Mouse (Mus musculus): Measurements from ENCODE around the gene Tbcd. TPM values are rescaled to one million over a fixed set of nuclear protein-coding genes. Genes with fewer than 3 reads are reported as not detected.

Tbcd gene
- polyA plus RNA-seq (2015; fragmentation: Illumina TruSeq; extraction: RNeasy Lipid Tissue Mini Kit (QIAGEN cat#74804); ENCODE audit: insufficient read depth, low read depth, low replicate concordance) = 11.4 TPM

DNA sequence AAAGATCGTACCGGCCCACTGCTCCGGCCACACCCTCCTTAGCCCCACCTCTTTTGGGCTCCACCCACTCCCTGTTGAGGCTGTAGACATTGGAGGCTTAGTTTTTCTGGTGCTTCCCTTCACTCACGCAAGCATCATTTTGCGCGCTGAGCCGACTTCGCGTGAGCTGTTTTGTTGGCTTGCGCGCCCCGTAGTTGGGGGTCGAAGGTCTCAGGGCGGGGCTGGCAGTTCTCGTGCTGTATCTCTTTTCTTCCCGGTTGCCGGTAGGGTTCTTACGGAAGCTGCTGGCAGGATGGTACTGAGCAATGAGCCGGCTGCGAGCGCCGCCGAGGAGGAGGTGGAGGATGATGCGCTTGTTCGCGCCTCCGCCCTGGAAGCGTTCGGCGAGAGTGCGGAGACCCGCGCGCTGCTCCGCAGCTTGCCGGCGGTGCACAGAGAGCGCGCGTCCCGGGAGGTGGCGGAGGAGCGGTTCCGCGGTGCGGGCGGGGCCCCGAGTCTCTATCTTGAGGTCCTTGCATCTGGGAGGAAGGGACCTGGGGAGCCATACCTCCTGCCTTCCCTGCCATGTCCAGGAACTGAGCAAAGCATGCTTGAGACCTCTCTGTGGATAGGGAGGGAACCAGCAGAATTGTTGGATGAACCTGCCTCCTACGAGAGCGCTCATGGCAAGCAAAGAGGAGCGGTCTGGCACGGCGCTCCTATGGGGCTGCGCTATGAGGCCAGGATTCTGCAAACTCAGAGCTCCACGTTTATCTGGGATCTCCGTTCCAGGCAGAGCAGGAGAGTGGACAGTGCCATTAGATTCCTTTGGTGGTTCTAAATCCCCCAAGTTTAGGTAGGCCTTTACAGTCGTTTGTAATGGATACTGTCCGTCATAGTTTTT lies at the start of gene Tbcd:
Tbcd (plus strand) TSS at position 197 of the 883 bp plus-strand sequence.

DNA sequence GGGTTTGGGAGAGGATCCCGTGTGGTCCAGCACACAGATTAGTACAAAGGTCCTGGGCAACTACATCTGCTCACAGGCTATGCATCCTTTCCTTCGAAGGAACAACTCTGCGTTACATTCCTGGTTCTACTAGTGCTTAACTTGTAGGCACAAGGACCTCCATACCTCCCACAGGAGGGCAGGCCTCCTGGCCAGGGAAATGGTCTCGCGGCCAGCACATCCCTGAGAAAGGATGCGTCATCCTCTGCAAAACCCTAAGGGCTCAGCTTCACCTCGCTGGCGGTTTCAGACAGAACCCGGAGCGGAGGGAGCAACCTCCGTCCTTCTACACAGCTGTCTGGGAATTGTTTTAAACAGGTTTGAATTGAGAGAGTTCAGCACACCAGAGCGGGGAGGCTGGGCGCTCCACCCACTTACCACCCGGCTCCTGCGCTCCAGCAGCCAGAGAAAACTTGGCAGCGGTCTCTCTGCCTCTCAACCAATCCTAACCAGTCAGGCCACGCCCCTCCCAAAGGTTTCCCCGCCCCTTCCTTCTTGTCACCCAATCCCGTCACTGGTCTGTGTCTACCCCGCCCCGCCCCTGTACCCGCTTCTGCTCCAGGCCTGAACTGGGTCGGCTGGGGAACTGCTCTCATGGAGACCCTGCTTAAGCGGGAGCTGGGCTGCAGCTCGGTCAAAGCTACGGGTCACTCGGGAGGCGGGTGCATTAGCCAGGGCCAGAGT lies 30.8 kb upstream of the Tbcd start, which contains the start of gene Fn3krp:
Fn3krp (plus strand) TSS at position 572 of the 723 bp plus-strand sequence.

DNA sequence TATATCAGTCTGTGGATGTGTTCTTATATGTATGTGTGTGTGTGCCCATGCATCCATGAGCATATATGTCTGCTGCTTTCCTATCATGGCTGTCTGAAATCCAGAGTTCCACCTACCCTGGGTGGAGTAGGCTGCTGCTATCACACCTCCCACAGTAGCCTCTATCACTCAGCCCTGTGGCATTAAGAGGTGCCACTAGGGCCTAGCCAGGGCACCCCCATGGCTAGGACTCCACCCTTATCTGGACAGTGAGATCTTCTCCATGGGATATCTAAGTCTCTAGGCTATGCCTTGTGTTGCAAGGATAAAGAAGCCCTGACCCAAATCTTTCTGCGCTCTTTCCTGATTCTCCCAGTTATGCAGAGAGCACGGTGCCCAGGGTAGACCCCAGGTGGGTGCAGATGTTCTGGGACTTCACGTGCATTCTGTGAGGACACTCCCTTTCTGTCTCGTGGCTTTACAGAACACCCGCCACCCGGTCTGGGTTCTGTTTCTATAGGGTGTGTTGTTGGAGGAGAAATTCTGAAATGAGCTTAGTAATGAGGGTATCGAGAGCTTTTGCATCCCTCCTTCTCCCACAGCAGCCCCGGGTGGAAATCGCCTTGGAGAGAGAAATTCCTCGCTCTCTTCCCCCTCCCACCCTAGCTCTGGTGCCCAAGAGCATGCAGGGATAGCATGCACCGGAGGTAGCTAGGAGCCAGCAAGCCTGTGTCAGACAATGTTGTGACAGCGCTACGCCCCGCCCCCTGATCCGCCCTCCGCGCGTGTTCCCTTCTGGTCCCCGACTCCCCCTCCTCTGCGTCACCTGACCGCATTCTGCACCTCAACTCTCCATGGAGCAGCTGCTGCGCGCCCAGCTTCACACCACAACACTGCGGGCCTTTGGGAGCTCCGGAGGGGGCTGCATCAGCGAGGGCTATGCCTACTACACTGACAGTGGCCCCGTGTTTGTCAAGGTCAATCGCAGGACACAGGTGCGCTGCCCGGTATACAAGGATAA lies 17.3 kb upstream of the Tbcd start, which contains the start of gene Fn3k:
Fn3k (plus strand) TSS at position 758 of the 1,000 bp plus-strand sequence.

DNA sequence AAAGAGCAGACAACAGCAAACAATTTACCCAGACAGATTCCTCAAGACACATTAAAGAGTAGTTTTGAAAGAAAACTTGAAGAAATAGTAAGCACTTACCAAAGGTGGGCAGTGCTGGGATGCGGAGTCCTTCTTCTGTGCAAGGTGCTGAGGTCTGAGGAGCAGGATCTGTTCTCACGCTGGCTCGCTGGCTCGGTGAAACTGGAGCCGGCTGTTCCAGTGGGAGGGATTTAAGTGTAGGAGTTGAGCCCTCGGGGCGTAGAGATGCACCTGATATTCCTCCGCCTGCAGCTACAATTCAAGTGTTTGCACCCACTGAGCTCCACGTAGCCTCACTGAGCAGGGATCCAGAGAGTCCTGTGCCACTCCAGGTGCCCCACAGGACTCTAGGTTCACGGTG lies 67.4 kb downstream of the Tbcd start, which contains the start of gene Zfp750:
Zfp750 (minus strand) TSS at position 203 of the 400 bp plus-strand sequence.

Other genes with a start within 250 kb of the Tbcd start
- 6.0 TPM for gene Hexdc, start 247.5 kb upstream of the Tbcd start, polyA plus RNA-seq (2015; fragmentation: Illumina TruSeq; extraction: RNeasy Lipid Tissue Mini Kit (QIAGEN cat#74804); ENCODE audit: insufficient read depth, low read depth, low replicate concordance)
- gene Ogfod3, start 247.2 kb upstream of the Tbcd start, polyA plus RNA-seq (2015; fragmentation: Illumina TruSeq; extraction: RNeasy Lipid Tissue Mini Kit (QIAGEN cat#74804); ENCODE audit: insufficient read depth, low read depth, low replicate concordance) = 3.0 TPM
- 7.9 TPM for gene Cybc1, start 222.6 kb upstream of the Tbcd start, polyA plus RNA-seq (2015; fragmentation: Illumina TruSeq; extraction: RNeasy Lipid Tissue Mini Kit (QIAGEN cat#74804); ENCODE audit: insufficient read depth, low read depth, low replicate concordance)
- gene Narf, start 214.7 kb upstream of the Tbcd start, polyA plus RNA-seq (2015; fragmentation: Illumina TruSeq; extraction: RNeasy Lipid Tissue Mini Kit (QIAGEN cat#74804); ENCODE audit: insufficient read depth, low read depth, low replicate concordance) = 3.6 TPM
- 3.7 TPM for gene Foxk2, start 192.0 kb upstream of the Tbcd start, polyA plus RNA-seq (2015; fragmentation: Illumina TruSeq; extraction: RNeasy Lipid Tissue Mini Kit (QIAGEN cat#74804); ENCODE audit: insufficient read depth, low read depth, low replicate concordance)
- gene Wdr45b, start 97.5 kb upstream of the Tbcd start, polyA plus RNA-seq (2015; fragmentation: Illumina TruSeq; extraction: RNeasy Lipid Tissue Mini Kit (QIAGEN cat#74804); ENCODE audit: insufficient read depth, low read depth, low replicate concordance) = 8.1 TPM
- 2.3 TPM for gene Rab40b, start 63.7 kb upstream of the Tbcd start, polyA plus RNA-seq (2015; fragmentation: Illumina TruSeq; extraction: RNeasy Lipid Tissue Mini Kit (QIAGEN cat#74804); ENCODE audit: insufficient read depth, low read depth, low replicate concordance)
- 2.5 TPM for gene Fn3krp, start 30.5 kb upstream of the Tbcd start, polyA plus RNA-seq (2015; fragmentation: Illumina TruSeq; extraction: RNeasy Lipid Tissue Mini Kit (QIAGEN cat#74804); ENCODE audit: insufficient read depth, low read depth, low replicate concordance)
- gene Fn3k, start 17.0 kb upstream of the Tbcd start, polyA plus RNA-seq (2015; fragmentation: Illumina TruSeq; extraction: RNeasy Lipid Tissue Mini Kit (QIAGEN cat#74804); ENCODE audit: insufficient read depth, low read depth, low replicate concordance) = 5.2 TPM
- gene Zfp750, start 67.4 kb downstream of the Tbcd start, polyA plus RNA-seq (2015; fragmentation: Illumina TruSeq; extraction: RNeasy Lipid Tissue Mini Kit (QIAGEN cat#74804); ENCODE audit: insufficient read depth, low read depth, low replicate concordance) = 1.1 TPM
- 2.1 TPM for gene B3gntl1, start 221.2 kb downstream of the Tbcd start, polyA plus RNA-seq (2015; fragmentation: Illumina TruSeq; extraction: RNeasy Lipid Tissue Mini Kit (QIAGEN cat#74804); ENCODE audit: insufficient read depth, low read depth, low replicate concordance)
- gene Metrnl, start 249.6 kb downstream of the Tbcd start, polyA plus RNA-seq (2015; fragmentation: Illumina TruSeq; extraction: RNeasy Lipid Tissue Mini Kit (QIAGEN cat#74804); ENCODE audit: insufficient read depth, low read depth, low replicate concordance) = 4.1 TPM

All from pancreas, adult 10 weeks (tissue).